Mouse (Mus musculus): Measurements from ENCODE around the gene Coro1a.

The Coro1a gene

GRCm38 (mm10) chr7:126679683-126680082, 27.9 kb downstream of the Coro1a start:
- no peak for DNase-seq

- DNase-seq = peak; percentile 60 to 79
Measured at GRCm38 (mm10) chr7:126678545-126679341, 28.8 kb downstream of the Coro1a start.

GRCm38 (mm10) chr7:126676631-126677220, 30.9 kb downstream of the Coro1a start:
- peak in 1 of 2 experiments; percentile 55 for DNase-seq

GRCm38 (mm10) chr7:126676207-126676606, 31.4 kb downstream of the Coro1a start, which contains the start of gene Sult1a1:
Gene Sult1a1 (minus strand): TSS chr7:126676432.
- peak; percentile 74 to 94 for DNase-seq

- no peak for DNase-seq
Measured at GRCm38 (mm10) chr7:126675104-126675503, 32.5 kb downstream of the Coro1a start.

GRCm38 (mm10) chr7:126672111-126672510, 35.5 kb downstream of the Coro1a start:
- no peak for DNase-seq

DNA sequence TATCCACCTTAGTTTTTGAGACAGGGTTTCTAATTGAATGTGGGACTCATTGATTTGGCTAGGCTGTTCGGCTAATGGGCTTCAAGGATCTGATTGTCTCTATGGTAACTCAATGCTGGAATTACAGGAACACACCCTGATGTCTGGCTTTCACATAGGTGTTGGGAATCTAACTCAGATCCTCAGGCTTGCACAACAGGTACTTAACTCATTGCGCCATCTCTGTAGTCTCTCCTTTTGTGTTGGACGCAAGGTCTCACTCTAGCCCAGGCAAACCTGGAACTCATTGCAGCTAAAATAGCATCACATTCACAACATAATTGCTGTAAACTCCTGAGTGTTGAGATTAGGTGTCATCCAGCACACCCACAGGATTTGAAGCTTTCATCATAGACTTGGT, 37.4 kb downstream of the Coro1a start:
- no peak for DNase-seq

DNA sequence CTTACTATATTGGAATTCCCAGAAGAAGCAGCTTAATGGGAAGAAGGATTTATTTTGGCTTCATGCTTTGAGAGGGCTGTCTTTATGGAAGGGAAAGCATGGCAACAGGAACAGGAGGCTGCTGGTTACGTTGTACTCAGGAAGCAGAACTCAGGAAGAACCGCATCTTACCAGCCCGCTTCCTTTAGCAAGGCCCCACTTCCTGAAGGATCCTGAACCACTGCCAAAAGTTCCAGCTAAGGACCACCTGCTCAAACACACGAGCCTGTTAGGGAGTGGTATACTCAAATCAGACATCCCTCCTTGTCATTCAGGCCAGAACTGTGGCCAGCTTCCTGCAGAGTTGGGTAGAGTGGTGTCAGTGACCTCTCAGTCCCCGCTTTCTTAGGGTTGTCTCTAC, 39.1 kb downstream of the Coro1a start:
- DNase-seq = no peak

- DNase-seq = no peak
Measured at GRCm38 (mm10) chr7:126667495-126668090, 40.0 kb downstream of the Coro1a start.

- DNase-seq = peak; percentile 54 to 55
Measured at GRCm38 (mm10) chr7:126665269-126665668, 42.3 kb downstream of the Coro1a start.

DNA sequence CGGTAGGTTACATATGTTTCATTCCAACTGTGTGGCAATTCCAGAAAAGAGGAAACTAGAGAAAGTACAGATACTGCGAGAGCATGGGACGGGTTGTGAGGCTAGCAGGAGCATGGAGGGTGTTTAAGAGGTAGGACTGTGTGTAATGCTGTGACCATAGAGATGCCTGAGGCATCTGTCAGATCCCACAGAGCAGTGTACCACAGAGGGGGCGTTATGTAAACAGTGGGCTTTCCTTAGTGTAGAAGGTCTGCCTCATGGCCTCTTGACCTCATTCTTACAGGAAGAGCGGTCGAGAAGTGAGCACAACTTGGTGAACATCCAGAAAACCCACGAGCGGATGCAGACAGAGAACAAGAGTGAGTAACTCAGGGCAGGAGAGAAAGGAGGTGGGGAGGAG, 43.9 kb downstream of the Coro1a start:
- no peak for DNase-seq

- no peak for DNase-seq
Measured at GRCm38 (mm10) chr7:126659771-126660170, 47.8 kb downstream of the Coro1a start.

- no peak for DNase-seq
Measured at GRCm38 (mm10) chr7:126657522-126657921, 50.1 kb downstream of the Coro1a start.

DNA sequence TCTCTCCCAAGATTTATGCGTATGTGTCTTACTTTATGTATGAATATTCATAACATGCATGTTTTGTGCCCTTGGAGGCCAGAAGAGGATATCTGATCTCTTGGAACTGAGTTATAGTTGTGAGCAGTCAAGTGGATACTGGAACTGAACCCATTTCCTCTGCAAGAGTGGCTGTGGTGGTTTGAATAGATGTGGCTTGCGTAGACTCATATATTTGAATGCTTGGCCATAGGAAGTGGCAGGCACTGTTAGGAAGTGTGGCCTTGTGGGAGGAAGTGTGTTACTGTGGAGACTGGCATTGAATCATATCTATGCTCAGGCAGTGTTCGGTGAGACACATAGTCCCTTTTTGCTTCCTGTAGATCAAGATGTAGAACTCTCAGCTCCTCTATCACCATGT, 51.9 kb downstream of the Coro1a start:
- DNase-seq = no peak

- DNase-seq = no peak
Measured at GRCm38 (mm10) chr7:126653991-126654390, 53.6 kb downstream of the Coro1a start.

GRCm38 (mm10) chr7:126650852-126651251, 56.7 kb downstream of the Coro1a start:
- no peak for DNase-seq
